Mouse (Mus musculus) ovary, postnatal 10 days (tissue): ENCODE results near the gene Bcl2l1.

Source experiments
- DNase-seq: peaks from one replicate; pipeline ENCODE4 v3.0.0; 2022; ENCODE audit warnings: low spot score

Bcl2l1 gene

GRCm38 (mm10) chr2:152771571-152771970 lies 60.0 kb downstream of the Bcl2l1 start:
- DNase-seq: no peak

GRCm38 (mm10) chr2:152769677-152770076 lies 61.9 kb downstream of the Bcl2l1 start:
- no peak for DNase-seq

- no peak for DNase-seq
Observed at GRCm38 (mm10) chr2:152767618-152768271, 63.8 kb downstream of the Bcl2l1 start.

GRCm38 (mm10) chr2:152766387-152767123 lies 65.0 kb downstream of the Bcl2l1 start:
- DNase-seq: peak; percentile 92

GRCm38 (mm10) chr2:152765045-152765674 lies 66.4 kb downstream of the Bcl2l1 start:
- DNase-seq: no peak

GRCm38 (mm10) chr2:152764172-152765044 lies 67.1 kb downstream of the Bcl2l1 start:
- DNase-seq: no peak

- no peak for DNase-seq
Observed at GRCm38 (mm10) chr2:152763310-152763709, 68.2 kb downstream of the Bcl2l1 start.

GRCm38 (mm10) chr2:152758351-152758750 lies 73.2 kb downstream of the Bcl2l1 start:
- DNase-seq: no peak

GRCm38 (mm10) chr2:152757478-152757877 lies 74.0 kb downstream of the Bcl2l1 start:
- DNase-seq: no peak

GRCm38 (mm10) chr2:152756474-152757393 lies 74.8 kb downstream of the Bcl2l1 start:
- DNase-seq: no peak

- no peak for DNase-seq
Observed at GRCm38 (mm10) chr2:152753944-152754711, 77.4 kb downstream of the Bcl2l1 start, which contains the start of gene Cox4i2. TSS of gene Cox4i2 (plus strand) at chr2:152754173.

- DNase-seq: no peak
Observed at GRCm38 (mm10) chr2:152742435-152742834, 89.1 kb downstream of the Bcl2l1 start.

- DNase-seq: no peak
Observed at GRCm38 (mm10) chr2:152741153-152742041, 90.1 kb downstream of the Bcl2l1 start.

- no peak for DNase-seq
Observed at GRCm38 (mm10) chr2:152740490-152740889, 91.0 kb downstream of the Bcl2l1 start.

- no peak for DNase-seq
Observed at GRCm38 (mm10) chr2:152739842-152740260, 91.7 kb downstream of the Bcl2l1 start.

- DNase-seq: no peak
Observed at GRCm38 (mm10) chr2:152739031-152739841, 92.3 kb downstream of the Bcl2l1 start.

GRCm38 (mm10) chr2:152738341-152738740 lies 93.2 kb downstream of the Bcl2l1 start:
- DNase-seq: no peak
